Mouse (Mus musculus): ENCODE data around the gene Cd2bp2.

DNA sequence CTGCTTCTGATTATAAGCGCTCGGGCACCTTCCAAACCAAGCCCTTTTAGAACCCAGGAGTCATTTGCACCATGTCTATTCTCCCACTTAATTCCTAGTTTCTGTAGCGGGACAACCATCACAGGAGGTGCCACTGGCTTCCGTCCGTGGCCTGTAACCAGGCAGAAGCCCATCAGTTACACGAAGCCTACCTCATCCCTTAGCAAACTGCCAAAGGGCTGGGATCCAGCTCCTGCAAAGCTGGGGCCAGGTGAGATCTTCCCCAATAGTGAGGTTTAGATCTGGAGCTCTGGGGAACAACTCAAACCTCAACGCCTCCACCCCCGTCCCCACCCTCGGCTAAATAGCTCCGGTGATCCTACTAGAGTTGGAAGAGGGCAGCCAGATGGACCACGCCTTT is 634 bp upstream of the Cd2bp2 start:
- TF ChIP-seq POLR2A (IDR thresholded peaks at IDR 0.05; ENCODE audit: extremely low read depth, insufficient read depth, low read length), result no peak
- no peak for TF ChIP-seq CTCF (IDR thresholded peaks at IDR 0.05; ENCODE audit: low read depth, low read length)
